Mouse (Mus musculus) ES-CJ7 (cell line): ENCODE data around the gene Them7.
A peak's percentile ranks its signal among the peaks of the same experiment; 100 is the strongest.

Source experiments
- DNase-seq: peaks from one replicate; pipeline ENCODE4 v3.0.0; 2011; ENCODE audit warnings: low read depth, low spot score

The Them7 gene

DNA sequence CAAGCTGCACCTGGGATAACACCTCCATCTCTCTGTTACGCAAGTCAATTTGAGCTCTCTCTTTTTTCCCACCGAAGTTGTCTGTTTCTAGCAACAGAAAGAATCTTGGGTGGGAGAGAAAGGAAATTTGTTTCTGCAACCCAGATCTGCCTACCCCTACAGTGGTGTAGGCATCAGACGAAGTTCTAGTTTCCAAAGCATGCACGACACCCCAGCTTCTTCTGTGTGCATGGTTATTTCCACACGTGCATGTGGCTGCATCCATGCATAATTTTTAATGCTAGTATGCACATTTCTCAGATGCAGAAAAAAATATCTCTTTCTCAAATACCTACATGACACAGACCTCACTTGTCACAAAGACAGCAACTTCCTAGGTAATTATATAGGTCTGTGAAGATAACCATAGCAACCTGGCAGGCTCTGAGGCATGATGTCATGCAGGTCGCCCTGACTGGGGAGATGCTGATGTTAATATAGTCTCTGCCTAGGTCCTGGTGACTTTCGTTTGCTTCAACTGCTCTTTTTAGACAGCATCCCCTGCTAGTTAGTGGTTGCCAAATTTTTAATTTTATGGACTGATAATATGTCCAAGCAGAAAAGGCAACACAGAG lies 192.0 kb downstream of the Them7 start:
- DNase-seq: no peak

DNA sequence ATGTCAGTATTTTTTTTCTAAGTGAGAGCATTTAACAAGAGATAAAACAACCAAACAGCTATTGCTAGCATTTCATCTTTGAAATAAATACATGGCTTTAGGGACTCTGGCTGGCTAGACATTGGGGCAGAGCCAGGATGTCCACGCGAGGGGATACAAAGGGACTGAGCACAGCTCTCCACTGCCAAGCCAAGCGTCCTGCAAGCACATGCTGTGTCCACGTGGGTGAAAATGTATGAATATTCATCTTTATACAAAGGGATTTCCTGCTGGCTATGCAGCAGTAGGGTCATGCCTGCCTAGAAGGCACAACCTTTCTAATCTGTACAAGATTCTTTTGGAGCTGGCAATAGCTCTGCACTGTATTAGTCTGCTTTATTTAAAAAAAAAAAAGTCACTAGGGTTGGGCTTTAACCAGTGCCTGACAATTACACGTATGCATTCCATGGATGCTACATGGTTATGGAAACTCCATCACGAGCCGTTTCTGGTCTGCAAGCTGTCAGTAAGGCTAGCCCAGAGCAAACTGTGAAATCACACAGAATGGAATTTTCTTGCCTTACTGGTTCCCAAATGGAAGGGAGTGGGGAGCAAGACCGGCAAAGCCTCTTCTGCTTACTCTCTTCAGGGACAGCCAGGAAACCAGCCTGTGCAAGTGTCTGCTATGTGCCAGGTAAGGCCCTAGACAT lies 192.7 kb downstream of the Them7 start:
- no peak for DNase-seq

DNA sequence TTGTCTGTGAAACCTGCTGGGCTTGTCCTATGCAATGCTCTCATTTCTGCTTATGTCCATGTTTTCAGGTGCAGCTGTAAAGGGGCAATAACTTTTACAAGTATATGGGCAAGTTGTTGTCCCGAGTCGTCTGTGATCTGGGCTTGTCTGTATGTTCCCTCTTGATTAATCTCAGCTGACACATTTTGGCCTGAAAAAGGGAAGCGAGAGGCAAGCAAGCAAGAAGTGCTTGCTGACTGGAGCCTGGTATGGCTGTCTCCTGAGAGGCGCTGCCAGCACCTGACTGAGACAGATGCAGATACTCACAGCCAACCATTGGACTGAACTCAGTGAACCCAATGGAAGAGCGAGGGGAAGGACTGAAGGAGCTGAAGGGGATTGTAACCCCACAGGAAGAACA lies 193.5 kb downstream of the Them7 start:
- no peak for DNase-seq

DNA sequence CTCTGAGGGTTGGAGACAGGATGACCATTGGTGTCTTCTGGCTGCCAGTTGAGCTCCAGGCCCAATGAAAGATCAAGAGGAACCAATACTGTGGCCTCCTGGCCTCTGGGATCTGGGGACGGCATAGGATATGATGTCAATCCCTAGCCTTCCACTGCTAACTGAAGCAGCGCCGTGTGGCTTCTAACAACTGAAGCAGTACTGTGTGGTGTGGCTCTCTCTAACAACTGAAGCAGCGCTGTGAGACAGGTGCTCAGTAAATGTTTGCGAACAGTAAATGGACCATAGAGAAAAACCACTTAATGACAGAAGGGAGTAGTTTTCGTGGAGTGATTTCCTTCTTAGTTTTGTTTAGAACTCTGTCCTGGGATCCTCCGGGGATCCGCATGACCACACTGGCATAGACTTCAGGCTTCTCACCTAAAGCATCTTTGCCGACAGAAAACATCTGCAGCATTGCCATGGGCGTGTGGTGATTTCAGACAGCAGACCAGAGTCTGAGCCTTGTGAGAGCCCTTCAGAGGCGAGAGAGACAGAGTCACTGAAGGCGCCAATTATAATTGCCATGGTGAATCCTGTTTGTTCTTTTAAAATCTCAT lies 194.6 kb downstream of the Them7 start:
- DNase-seq: no peak

DNA sequence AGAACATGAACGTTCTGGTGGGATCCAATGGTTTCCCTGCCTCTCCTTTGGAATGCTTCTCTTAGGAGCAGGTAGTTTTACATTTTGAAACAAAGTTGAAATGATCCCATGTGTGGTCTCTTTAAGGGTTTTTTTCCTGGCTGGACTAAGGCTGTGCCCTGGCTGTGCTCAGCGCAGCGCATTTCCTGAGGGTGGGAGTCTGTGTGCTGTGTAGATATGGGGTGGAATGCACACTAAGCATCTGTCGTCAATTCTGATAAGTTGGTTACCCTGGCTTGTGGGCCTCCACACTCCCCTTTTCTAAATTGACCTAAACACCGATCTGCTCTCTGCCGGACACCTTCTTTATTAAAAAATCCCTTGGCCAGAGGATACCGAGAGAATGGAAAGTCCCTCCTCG lies 203.3 kb downstream of the Them7 start:
- no peak for DNase-seq

DNA sequence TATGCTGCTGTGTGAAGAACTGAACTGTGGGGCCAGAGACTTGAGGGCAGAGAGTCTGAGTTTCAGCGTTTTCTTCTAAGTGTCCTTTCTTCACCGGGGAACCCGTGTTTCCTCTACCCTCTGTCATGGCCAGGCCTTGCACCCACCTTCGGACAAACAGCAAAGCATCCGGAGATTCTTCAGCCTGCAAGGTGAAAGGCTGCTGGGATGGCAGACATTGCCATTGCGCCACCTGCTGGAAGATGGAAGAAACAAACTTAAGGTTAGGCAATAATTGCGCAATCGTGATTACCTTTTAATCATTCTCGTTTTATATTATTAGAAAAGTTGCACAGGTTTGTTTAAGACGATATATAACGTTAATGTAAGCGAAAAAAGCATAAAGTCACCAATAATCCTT lies 203.9 kb downstream of the Them7 start:
- DNase-seq: peak; percentile 74

DNA sequence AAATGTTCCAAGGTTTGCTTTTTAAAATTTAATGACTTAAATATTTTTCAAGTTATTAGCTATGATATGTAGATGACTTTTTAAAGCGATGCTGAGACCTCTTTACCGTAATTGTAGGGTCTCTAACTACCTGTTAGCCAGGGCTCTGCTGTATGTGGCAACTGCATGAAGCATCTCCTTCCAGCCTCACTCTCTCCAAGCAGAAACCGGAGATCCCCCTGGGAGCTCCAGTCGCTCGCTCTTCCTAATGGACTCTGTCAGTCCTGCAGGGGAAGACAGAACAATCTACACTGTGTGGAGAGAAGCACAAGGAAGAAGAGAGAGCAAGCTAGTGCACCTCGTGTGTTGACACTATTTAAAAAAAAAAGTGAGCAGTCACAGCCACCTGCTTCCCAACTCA lies 204.3 kb downstream of the Them7 start:
- no peak for DNase-seq
